Mouse (Mus musculus) stomach, postnatal 0 days (tissue): Measurements from ENCODE around the gene Terf2ip.

Source experiments
- CTCF ChIP-seq: IDR thresholded peaks from 2 replicates; pipeline ENCODE4 v1.5.1; 2016; ENCODE audit warnings: antibody characterized with exemption, low read depth, mild to moderate bottlenecking, moderate library complexity
- EP300 ChIP-seq: optimal IDR thresholded peaks from 2 replicates; pipeline ENCODE3; 2016; ENCODE audit warnings: antibody characterized with exemption

GRCm38 (mm10) chr8:111963546-111963945, 47.7 kb upstream of the Terf2ip start:
- no peak for TF ChIP-seq CTCF
- TF ChIP-seq EP300: no peak
